In the genomic region with DNA sequence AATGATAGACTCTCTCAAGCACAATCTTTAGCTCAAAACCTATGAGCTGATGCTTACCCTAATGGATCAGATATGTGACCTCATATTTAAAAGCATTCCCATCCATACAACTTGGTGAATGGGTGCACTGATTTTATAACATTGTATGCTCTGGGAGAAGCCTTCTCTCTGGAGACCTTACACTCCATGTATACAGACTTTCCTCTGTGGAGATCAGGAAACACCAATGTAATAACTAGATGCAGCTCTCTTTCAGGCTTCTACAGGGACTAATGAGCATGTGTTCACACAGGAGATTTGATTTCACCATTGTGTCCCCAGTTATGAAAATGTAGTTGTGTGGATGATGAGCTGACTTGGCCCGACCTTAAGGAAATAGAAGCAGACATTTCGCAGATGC, we compare ENCODE assay signal across 22 mouse cellular contexts. TPM values are rescaled to one million over a fixed set of nuclear protein-coding genes. Genes with fewer than 3 reads are reported as not detected.
"Had no signal": no experiment of that assay in that cellular context is flagged by ENCODE, and none has a peak within 500 bp of the region (broad histone marks: within the 10 kb centered on the region; RNA-seq: fewer than 3 reads in every experiment).

A gene (minus strand): TSS at position 101 of the 400 bp plus-strand sequence.

- DNase-seq: left cerebral cortex, postnatal 4 days; liver; liver, embryonic 13.5 days; liver, postnatal 0 days; lung, adult 18-20 months; lung, adult 2 months; lung, embryonic 14.5 days; lung, postnatal 10 days; lung, postnatal 14 days; lung, postnatal 36 days; lung, postnatal 4 days; midbrain, embryonic 14.5 days had no signal

RNA-seq across cellular contexts. Expression of the gene that starts here (rescaled TPM):
- total RNA-seq: left cerebral cortex, postnatal 10 days; left cerebral cortex, postnatal 14 days; left cerebral cortex, postnatal 25 days; left cerebral cortex, postnatal 36 days; left cerebral cortex, postnatal 4 days; liver, adult 2 months; megakaryocyte progenitor cell, adult 5-6 weeks; megakaryocyte, adult 5-6 weeks; megakaryocyte-erythroid progenitor cell, adult 5-6 weeks; midbrain, postnatal 0 days; monocyte, adult 5-6 weeks had no signal
